Mouse (Mus musculus): ENCODE results near the gene Mmaa.

GRCm38 (mm10) chr8:79229266-79229888 is 65.4 kb downstream of the Mmaa start:
- TF ChIP-seq CTCF (IDR thresholded peaks at IDR 0.05; ENCODE audit: insufficient read depth, low read length) = no peak
- TF ChIP-seq POLR2A (IDR thresholded peaks at IDR 0.05; ENCODE audit: borderline replicate concordance, extremely low read depth, low read depth, low read length) = no peak
